Mouse (Mus musculus): ENCODE measurements around the gene Sf1.
A peak's percentile ranks its signal among the peaks of the same experiment; 100 is the strongest.

Sf1 gene

GRCm38 (mm10) chr19:6340524-6341452 is 22.7 kb upstream of the Sf1 start, which contains the start of gene Map4k2:
TSS of gene Map4k2 (plus strand) at chr19:6341135.
- peak; percentile 81 to 85 for DNase-seq (ENCODE audit: low read depth in 2 of 2, low spot score in 2 of 2)

GRCm38 (mm10) chr19:6341453-6342077 is 21.9 kb upstream of the Sf1 start:
- DNase-seq (ENCODE audit: low read depth in 2 of 2, low spot score in 2 of 2), result peak in 1 of 2 experiments; percentile 35

GRCm38 (mm10) chr19:6342276-6342933 is 21.1 kb upstream of the Sf1 start:
- DNase-seq (ENCODE audit: low read depth in 2 of 2, low spot score in 2 of 2), result no peak

- DNase-seq (ENCODE audit: low read depth in 2 of 2, low spot score in 2 of 2), result no peak
Observed at GRCm38 (mm10) chr19:6343066-6343925, 20.2 kb upstream of the Sf1 start.

GRCm38 (mm10) chr19:6343996-6344395 is 19.5 kb upstream of the Sf1 start:
- DNase-seq (ENCODE audit: low read depth in 2 of 2, low spot score in 2 of 2), result no peak

GRCm38 (mm10) chr19:6346023-6346422 is 17.5 kb upstream of the Sf1 start:
- DNase-seq (ENCODE audit: low read depth in 2 of 2, low spot score in 2 of 2), result no peak

- no peak for DNase-seq (ENCODE audit: low read depth in 2 of 2, low spot score in 2 of 2)
Observed at GRCm38 (mm10) chr19:6346661-6347060, 16.8 kb upstream of the Sf1 start.

GRCm38 (mm10) chr19:6347615-6348014 is 15.9 kb upstream of the Sf1 start:
- no peak for DNase-seq (ENCODE audit: low read depth in 2 of 2, low spot score in 2 of 2)

GRCm38 (mm10) chr19:6348717-6349116 is 14.8 kb upstream of the Sf1 start:
- DNase-seq (ENCODE audit: low read depth in 2 of 2, low spot score in 2 of 2), result no peak

GRCm38 (mm10) chr19:6349215-6349983 is 14.1 kb upstream of the Sf1 start:
- DNase-seq (ENCODE audit: low read depth in 2 of 2, low spot score in 2 of 2), result no peak

- no peak for DNase-seq (ENCODE audit: low read depth in 2 of 2, low spot score in 2 of 2)
Observed at GRCm38 (mm10) chr19:6351431-6352106, 11.9 kb upstream of the Sf1 start.

- no peak for DNase-seq (ENCODE audit: low read depth in 2 of 2, low spot score in 2 of 2)
Observed at GRCm38 (mm10) chr19:6352107-6352505, 11.4 kb upstream of the Sf1 start.

GRCm38 (mm10) chr19:6354030-6354429 is 9.5 kb upstream of the Sf1 start:
- DNase-seq (ENCODE audit: low read depth in 2 of 2, low spot score in 2 of 2), result no peak

GRCm38 (mm10) chr19:6361291-6361690 is 2.2 kb upstream of the Sf1 start:
- no peak for DNase-seq (ENCODE audit: low read depth in 2 of 2, low spot score in 2 of 2)

- no peak for DNase-seq (ENCODE audit: low read depth in 2 of 2, low spot score in 2 of 2)
Observed at GRCm38 (mm10) chr19:6363091-6363410, 439 bp upstream of the Sf1 start.

GRCm38 (mm10) chr19:6364317-6364725 is 831 bp downstream of the Sf1 start:
- peak; percentile 82 to 88 for DNase-seq (ENCODE audit: low read depth in 2 of 2, low spot score in 2 of 2)

- no peak for DNase-seq (ENCODE audit: low read depth in 2 of 2, low spot score in 2 of 2)
Observed at GRCm38 (mm10) chr19:6364842-6365241, 1.4 kb downstream of the Sf1 start.

GRCm38 (mm10) chr19:6370175-6370574 is 6.7 kb downstream of the Sf1 start:
- no peak for DNase-seq (ENCODE audit: low read depth in 2 of 2, low spot score in 2 of 2)

- DNase-seq (ENCODE audit: low read depth in 2 of 2, low spot score in 2 of 2), result no peak
Observed at GRCm38 (mm10) chr19:6372433-6372832, 8.9 kb downstream of the Sf1 start.

Data from CD8-positive naive resting alpha-beta T cell, adult 2 months (primary cell).